Mouse (Mus musculus) megakaryocyte, adult 5-6 weeks (primary cell): Measurements from ENCODE around the gene Cebpe. TPM values are rescaled to one million over a fixed set of nuclear protein-coding genes. Genes with fewer than 3 reads are reported as not detected.

Experiments
- ATAC-seq: 2 replicates; pipeline ENCODE4 v1.8.0; 2016; ENCODE audit warnings: mild to moderate bottlenecking, inconsistent platforms; ENCODE audit not compliant: poor library complexity, severe bottlenecking
- total RNA-seq, 2 experiments: library from RNA; stranded (forward) in 1 of 2; stranded (reverse) in 1 of 2; fragments of 153-499, 151-499 nt in 1 of 2; fragments of 221-1000, 200-1000 nt in 1 of 2; gene quantifications; 2 replicates each; pipeline versions ENCODE4 v1.2.3 to v1.2.4; 2015 to 2017

Gene Cebpe
- 24.4 and 26.0 TPM in 2 replicates for total RNA-seq (2015)
- 41.9 and 52.8 TPM in 2 replicates for total RNA-seq (2017)

DNA sequence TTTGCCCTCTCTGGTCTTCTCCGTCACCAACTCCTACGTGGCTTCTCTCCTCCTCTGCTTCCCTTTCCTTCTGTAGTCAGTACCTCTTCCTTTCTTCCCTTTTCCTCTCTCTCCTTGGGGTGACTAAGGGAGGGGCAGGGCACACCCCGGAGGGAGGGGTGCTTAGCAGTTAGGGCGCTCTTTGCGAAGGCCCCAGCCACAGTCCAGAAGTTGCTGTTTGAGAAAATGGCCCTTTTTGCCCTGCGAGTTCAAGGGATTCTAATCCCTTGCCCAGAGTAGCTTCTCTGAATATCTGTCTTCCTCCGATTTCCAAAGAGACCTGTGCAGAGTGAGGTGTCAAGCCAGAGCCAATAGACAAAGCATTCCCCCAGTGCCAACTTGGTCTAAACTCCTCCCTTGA is at the start of gene Cebpe:
Gene Cebpe, minus strand, starts transcription at position 101 of the 400 bp plus-strand sequence.
- ATAC-seq, result peak; percentile 60

GRCm38 (mm10) chr14:54756382-54756781 is 44.4 kb upstream of the Cebpe start:
- peak; percentile 73 for ATAC-seq

DNA sequence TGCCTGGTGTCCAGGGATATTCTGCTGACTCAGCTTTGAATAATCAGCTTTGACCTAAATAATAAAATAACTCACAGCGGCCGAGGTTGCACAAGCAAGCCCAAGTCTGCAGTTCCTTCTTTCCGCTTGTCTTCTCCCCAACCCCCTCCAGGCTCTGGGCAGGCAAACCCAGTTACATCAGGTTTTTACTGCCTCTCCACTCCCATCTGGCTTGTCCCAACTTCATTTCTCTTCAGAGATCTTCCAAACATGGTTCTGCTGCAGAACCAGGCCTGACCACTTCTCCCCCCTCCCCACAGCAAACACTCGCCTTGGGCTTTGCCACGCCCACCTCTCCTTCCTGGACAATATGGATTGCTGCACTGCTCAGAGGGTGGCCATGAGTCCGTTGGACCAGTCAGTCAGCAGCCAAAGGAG is 42.6 kb upstream of the Cebpe start:
- ATAC-seq, result peak; percentile 80

- peak; percentile 21; the same call in 1 of the 2 replicates for ATAC-seq
Measured at GRCm38 (mm10) chr14:54753986-54754601, 42.1 kb upstream of the Cebpe start.

- ATAC-seq, result no peak
Measured at GRCm38 (mm10) chr14:54752938-54753337, 41.0 kb upstream of the Cebpe start.

- no peak for ATAC-seq
Measured at GRCm38 (mm10) chr14:54751768-54752167, 39.8 kb upstream of the Cebpe start.

- ATAC-seq, result peak; percentile 57
Measured at GRCm38 (mm10) chr14:54749238-54749637, 37.3 kb upstream of the Cebpe start.

DNA sequence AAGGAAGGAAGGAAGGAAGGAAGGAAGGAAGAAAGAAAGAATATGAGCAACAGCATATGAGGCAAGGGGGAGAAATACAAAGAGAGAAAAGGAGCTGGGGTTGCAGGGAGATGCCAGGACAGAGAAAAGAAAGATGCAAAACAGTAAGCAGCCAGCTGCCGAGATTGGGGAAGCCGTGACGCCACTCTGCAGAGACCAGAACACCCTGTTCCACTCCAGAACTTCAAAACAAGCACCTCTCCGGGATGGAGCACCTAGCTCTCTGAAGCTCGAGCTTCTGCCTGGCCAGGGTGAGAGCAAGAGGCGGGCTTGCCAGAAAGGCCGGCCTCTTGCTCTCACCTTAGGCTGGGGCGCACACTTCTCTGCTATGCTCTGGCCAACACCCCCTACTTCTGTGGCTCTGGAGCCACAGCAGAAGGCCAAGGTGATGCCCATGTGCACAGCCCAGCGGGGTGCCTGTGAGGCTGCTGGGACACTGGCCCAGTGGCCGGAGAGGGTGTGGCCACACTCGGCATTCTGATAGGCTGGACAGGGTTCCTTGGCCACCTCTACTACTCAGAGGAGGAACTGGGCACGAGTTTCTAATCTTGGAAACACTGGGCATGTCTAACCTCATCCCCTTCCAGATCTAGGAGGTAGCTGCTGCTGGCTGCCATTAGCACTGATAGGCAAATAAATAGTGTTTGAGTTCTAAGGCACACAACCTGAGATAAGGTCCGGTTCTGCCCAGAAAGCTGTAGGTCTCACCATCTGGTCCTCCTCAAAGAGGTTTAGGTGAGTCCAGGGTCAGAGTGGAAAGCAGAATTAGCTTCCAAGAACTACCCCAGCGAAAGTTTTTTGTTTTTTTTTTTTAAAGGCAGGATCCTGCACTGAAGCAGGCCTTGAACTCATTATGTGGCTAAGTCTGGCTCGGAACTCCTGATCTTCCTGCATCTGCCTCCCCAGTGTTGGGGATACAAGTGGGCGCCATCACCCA is 36.3 kb upstream of the Cebpe start:
- ATAC-seq, result no peak

DNA sequence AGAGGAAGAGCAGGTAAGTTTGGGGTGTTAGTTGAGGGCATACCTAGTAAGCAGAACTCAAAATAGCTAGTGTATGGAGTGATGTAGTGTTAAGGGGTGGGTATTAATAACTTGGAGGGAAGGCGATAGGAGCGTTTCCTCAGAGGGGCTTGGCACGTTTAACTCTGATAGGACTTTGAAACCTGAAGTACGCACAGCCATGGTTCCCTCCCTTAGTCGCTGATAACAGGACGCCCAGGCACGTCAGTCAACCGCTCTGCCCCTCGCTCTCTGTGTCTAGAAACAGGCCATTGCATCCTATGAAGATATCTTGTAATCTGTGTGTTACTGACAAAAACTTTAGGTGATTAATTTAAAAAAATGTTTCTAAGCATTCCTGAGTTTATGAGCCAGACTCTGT is 34.1 kb upstream of the Cebpe start:
- ATAC-seq, result no peak

DNA sequence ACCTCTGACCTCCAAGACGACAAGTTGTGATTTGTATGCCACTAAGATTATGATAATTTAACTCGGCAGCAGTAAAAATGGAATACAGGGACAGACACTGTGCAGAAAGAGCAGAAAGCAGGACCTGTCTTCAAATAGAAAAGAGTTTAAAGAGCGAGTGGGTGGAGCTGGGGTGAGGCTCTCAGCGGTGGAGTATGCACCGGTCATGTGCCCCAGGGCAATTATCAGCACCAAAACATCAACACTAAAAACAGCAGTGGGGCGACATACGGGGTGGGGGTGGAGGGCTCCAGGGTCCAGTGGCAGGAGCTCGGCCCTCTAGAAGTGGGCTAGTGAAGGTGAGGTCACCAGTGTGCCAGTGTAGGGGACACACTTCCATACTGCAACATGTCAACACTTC is 32.5 kb upstream of the Cebpe start:
- ATAC-seq, result no peak

GRCm38 (mm10) chr14:54742375-54742774 is 30.4 kb upstream of the Cebpe start:
- ATAC-seq, result no peak

DNA sequence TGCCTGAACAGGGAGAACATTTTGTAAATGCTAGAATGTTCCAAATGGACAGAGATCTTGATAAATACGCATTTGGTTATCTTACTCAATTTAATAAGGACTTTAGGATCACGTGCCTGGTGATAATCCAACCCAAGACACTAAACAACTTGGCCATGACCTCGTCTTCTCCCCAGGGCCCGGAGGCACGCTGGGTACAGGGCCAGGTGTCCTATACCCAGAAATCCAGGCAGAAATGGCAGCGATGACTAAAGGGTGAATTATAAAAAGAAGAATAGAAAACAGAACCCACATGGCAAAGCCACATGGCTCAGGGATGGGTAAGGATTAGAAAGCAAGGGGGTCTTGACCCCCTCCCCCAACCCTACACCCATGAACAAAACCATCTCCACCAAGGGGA is 29.7 kb upstream of the Cebpe start:
- ATAC-seq, result no peak

DNA sequence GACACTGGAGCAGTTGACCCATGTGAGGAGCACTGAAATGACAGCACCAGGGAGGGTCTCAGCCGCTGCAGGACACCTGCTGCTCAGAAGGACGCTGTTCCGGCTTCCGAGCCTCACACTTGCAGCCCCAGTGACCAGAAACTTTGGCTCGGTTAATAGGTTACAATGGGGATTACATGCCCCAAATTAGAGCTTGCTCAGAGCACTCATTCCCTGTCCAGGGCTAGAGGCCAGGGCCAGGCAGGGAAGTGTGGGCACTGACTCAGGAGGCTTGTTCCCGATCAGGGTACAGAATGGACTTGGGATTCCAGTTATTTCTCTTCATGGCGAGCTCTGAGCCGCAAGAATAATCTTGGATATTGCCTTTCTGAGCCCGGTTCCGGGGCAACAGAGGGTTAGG is 25.7 kb upstream of the Cebpe start:
- no peak for ATAC-seq

DNA sequence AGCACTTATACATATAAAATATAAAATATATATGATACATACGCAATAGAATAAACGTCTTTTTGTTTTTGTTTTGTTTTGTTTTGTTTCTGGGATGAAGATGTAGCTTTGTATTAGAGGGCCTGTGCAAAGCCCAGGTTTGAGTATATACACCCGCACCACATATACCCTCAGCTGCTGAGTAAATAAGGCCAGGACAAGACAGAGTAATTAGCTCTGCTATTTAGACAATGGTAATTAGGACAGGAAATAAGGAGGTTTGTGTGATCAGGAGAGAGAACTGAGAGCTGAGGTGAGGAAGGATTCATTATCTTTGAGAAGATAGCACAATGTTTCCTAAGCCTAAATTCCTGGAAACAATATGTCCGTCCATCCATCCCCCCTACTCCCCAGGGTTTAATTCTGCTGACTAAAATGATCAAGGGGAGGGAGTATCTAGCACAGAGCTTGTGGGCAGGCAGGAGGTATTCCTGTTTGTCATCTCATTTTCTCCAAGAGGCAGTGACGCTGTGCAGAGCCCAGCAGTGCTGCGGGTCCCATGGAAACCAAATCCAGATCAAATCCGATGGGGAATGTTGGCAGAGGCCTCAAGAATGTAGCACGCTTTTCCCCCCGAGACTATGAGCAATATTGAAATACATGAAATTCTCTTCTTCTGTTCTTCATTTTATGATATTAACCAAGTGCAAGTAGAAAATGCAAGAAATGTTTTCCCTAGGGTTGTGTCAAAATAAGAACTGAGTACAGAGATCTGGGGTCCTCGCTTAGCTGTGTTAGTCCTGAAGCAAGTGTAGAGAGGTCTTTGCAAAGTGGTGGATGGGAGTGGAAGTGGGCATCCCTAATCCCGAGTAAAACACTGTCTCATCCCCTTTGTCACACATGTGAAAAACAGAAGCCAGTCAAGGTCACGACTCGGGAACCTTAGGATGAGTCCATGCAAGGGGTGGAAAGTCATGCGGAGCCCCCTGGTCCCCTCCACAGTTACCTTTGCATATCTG is 24.9 kb upstream of the Cebpe start:
- ATAC-seq, result no peak

GRCm38 (mm10) chr14:54735221-54735620 is 23.2 kb upstream of the Cebpe start:
- ATAC-seq, result no peak

DNA sequence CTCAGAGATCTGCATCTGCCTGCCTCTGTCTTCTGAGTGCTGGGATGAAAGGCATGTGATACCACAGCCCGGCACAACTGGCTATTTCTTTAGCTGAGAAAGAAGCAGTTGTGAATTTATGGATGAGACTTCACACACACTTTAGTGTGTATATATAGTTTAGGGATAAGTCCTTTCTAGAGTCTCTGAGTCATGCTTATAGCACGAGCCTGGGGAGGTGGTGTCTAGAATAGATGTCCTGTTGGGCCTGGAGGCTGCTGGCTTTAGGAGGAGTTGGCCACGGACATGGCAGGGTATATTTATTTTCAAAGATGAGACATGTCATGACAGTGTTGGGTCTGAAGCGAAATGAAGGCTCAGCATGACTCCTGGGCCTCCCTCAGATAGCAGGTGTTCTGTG is 22.0 kb upstream of the Cebpe start:
- no peak for ATAC-seq

DNA sequence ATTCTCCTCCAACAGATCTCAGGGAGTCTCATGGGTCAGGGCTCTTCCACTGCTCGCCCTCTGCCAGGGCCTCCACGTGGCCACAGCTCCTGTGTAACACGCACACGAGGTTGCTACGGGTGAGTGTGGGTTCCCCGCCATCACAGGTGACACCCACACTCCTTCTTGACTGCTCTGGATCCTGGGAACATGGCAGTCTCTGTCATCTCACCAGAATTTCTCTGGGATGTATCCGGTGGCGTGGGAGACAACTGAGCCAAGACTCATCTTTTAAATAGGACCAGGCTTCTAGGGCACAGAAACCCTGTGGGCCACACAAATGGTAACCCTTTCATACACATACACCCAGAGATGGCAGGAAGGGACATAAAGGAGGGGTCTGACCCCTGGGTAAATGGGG is 20.2 kb upstream of the Cebpe start:
- ATAC-seq, result no peak

DNA sequence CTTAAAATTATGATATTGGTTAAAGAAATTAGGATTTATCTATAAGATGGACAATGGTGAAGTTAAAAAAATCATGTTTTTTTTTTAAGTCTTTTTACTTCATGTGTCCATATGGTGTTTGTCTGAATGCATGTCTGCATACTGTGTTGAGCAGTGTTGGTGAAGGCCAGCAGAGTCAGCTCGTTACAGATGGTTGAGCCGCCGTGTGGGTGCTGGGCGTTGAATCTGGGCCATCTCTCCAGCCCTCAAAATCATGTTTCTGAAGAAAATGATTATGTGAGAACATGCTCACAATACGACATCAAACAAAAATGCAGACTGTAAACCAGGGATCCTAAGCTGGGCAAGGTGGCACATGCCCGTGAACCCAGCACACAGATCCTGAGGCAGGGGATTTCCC is 18.3 kb upstream of the Cebpe start:
- no peak for ATAC-seq

DNA sequence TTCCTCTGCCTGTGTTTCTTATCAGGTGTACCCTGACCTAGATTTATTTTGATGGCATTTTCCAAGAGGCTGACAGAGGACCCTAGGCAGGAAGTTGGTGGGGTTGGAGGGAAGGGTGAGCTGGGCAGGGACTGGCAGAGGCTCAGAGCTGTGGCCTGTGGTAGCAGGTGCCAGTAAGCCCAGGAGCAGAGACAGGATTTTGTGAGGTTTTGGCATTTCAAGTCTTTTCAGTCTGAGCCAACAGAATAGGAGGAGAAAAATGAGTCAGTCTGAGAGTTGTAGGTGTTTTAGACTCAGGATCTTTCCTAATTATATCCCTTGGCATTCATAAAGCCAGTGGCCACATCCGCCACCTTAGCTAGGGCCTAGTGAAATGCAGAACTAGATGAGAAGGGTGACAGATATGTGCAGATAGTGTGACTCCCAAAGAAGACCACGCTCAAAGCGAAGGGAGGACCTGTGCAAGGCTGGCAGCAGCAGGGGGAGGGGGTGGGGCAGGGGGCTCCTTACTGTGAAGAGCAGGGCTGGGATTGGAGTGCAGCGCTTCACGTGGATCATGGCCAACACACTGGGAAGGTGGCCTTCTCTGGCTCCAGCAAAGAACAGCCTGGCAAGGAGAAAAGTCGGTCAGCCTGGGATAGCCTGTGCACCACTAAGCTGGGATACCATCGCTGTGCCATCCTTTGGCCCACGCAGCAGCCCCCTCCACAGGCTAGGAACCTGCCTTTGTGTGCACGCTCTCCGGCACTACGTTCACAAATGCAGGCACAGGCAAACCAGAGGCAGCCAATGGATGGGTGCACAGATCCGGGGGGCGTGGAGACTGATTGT is 17.1 kb upstream of the Cebpe start:
- no peak for ATAC-seq

GRCm38 (mm10) chr14:54727565-54727964 is 15.6 kb upstream of the Cebpe start:
- no peak for ATAC-seq
